Mouse (Mus musculus): ENCODE data around the gene Arfgap3. TPM values are rescaled to one million over a fixed set of nuclear protein-coding genes. Genes with fewer than 3 reads are reported as not detected.

The Arfgap3 gene
- polyA plus RNA-seq, 1 experiment from 2014 or later = 37.1 TPM

GRCm38 (mm10) chr15:83263405-83263804 lies 86.6 kb downstream of the Arfgap3 start:
- Histone ChIP-seq H3K9me3 (ENCODE audit: control insufficient read depth, low read length) (no peaks in the 10 kb centered on the region), H3K9ac (ENCODE audit: low read length) (no peak overlapping the region)

GRCm38 (mm10) chr15:83257906-83258305 lies 92.1 kb downstream of the Arfgap3 start:
- H3K27ac ChIP-seq (ENCODE audit: low read depth, low read length) = no peak overlapping the region
- no peak for DNase-seq (ENCODE audit: low spot score)
- H3K27me3 ChIP-seq (ENCODE audit: control insufficient read depth, insufficient read depth, low read length) = no peaks in the 10 kb centered on the region; the same call in 1 of the 2 replicates
- H3K9ac ChIP-seq (ENCODE audit: low read length) = no peak overlapping the region
- H3K4me2 ChIP-seq (ENCODE audit: low read depth) = no peak overlapping the region
- no peaks in the 10 kb centered on the region for H3K36me3 ChIP-seq (ENCODE audit: control insufficient read depth, insufficient read depth, low read length)
- no peaks in the 10 kb centered on the region for H3K9me3 ChIP-seq (ENCODE audit: control insufficient read depth, low read length)
- WGBS = 88% methylated on average over 13 of the region's 13 CpGs
- H3K4me3 ChIP-seq (ENCODE audit: low read depth, low read length) = no peak overlapping the region
- H3K4me1 ChIP-seq (ENCODE audit: control insufficient read depth, insufficient read depth, low read length) = no peaks in the 10 kb centered on the region
- ATAC-seq (ENCODE audit: insufficient read depth, low FRiP score, low TSS enrichment) = no peak

More at GRCm38 (mm10) chr15:83263405-83263804, 86.6 kb downstream of the Arfgap3 start:
- H3K27ac ChIP-seq (ENCODE audit: low read depth, low read length) = no peak overlapping the region
- 76% methylated on average over 5 of the region's 5 CpGs for WGBS
- no peaks in the 10 kb centered on the region for H3K4me1 ChIP-seq (ENCODE audit: control insufficient read depth, insufficient read depth, low read length)
- H3K36me3 ChIP-seq (ENCODE audit: control insufficient read depth, insufficient read depth, low read length) = no peaks in the 10 kb centered on the region
- no peaks in the 10 kb centered on the region for H3K27me3 ChIP-seq (ENCODE audit: control insufficient read depth, insufficient read depth, low read length)
- H3K4me2 ChIP-seq (ENCODE audit: low read depth) = no peak overlapping the region
- ATAC-seq (ENCODE audit: insufficient read depth, low FRiP score, low TSS enrichment) (no peak), DNase-seq (ENCODE audit: low spot score) (no peak)
- no peak overlapping the region for H3K4me3 ChIP-seq (ENCODE audit: low read depth, low read length)

GRCm38 (mm10) chr15:83256491-83256890 lies 93.6 kb downstream of the Arfgap3 start:
- 82% methylated on average over 4 of the region's 4 CpGs for WGBS
- no peaks in the 10 kb centered on the region for H3K36me3 ChIP-seq (ENCODE audit: control insufficient read depth, insufficient read depth, low read length)
- H3K4me1 ChIP-seq (ENCODE audit: control insufficient read depth, insufficient read depth, low read length) = no peaks in the 10 kb centered on the region
- no peak overlapping the region for H3K27ac ChIP-seq (ENCODE audit: low read depth, low read length)
- ATAC-seq (ENCODE audit: insufficient read depth, low FRiP score, low TSS enrichment) (no peak), DNase-seq (ENCODE audit: low spot score) (no peak)
- H3K9me3 ChIP-seq (ENCODE audit: control insufficient read depth, low read length) = no peaks in the 10 kb centered on the region
- no peak overlapping the region for H3K4me3 ChIP-seq (ENCODE audit: low read depth, low read length)
- H3K9ac ChIP-seq (ENCODE audit: low read length) = no peak overlapping the region
- peaks cover 12% of the 10 kb centered on the region for H3K27me3 ChIP-seq (ENCODE audit: control insufficient read depth, insufficient read depth, low read length)
- H3K4me2 ChIP-seq (ENCODE audit: low read depth) = no peak overlapping the region

GRCm38 (mm10) chr15:83255944-83256343 lies 94.1 kb downstream of the Arfgap3 start:
- no peaks in the 10 kb centered on the region for H3K4me1 ChIP-seq (ENCODE audit: control insufficient read depth, insufficient read depth, low read length)
- no peaks in the 10 kb centered on the region for H3K36me3 ChIP-seq (ENCODE audit: control insufficient read depth, insufficient read depth, low read length)
- 88% methylated on average over 7 of the region's 7 CpGs for WGBS

GRCm38 (mm10) chr15:83255191-83255782 lies 94.8 kb downstream of the Arfgap3 start:
- no peak overlapping the region for H3K27ac ChIP-seq (ENCODE audit: low read depth, low read length)
- no peak for DNase-seq (ENCODE audit: low spot score)
- 91% methylated on average over 4 of the region's 4 CpGs for WGBS
- no peak overlapping the region for H3K9ac ChIP-seq (ENCODE audit: low read length)
- H3K4me3 ChIP-seq (ENCODE audit: low read depth, low read length) = no peak overlapping the region
- H3K27me3 ChIP-seq (ENCODE audit: control insufficient read depth, insufficient read depth, low read length) = peaks cover 24% of the 10 kb centered on the region
- H3K4me2 ChIP-seq (ENCODE audit: low read depth) = no peak overlapping the region
- no peaks in the 10 kb centered on the region for H3K36me3 ChIP-seq (ENCODE audit: control insufficient read depth, insufficient read depth, low read length)
- no peak for ATAC-seq (ENCODE audit: insufficient read depth, low FRiP score, low TSS enrichment)
- H3K9me3 ChIP-seq (ENCODE audit: control insufficient read depth, low read length) = no peaks in the 10 kb centered on the region
- H3K4me1 ChIP-seq (ENCODE audit: control insufficient read depth, insufficient read depth, low read length) = no peaks in the 10 kb centered on the region

More at GRCm38 (mm10) chr15:83255944-83256343, 94.1 kb downstream of the Arfgap3 start:
- H3K27me3 ChIP-seq (ENCODE audit: control insufficient read depth, insufficient read depth, low read length) = peaks cover 17% of the 10 kb centered on the region
- no peaks in the 10 kb centered on the region for H3K9me3 ChIP-seq (ENCODE audit: control insufficient read depth, low read length)
- DNase-seq (ENCODE audit: low spot score) (no peak), ATAC-seq (ENCODE audit: insufficient read depth, low FRiP score, low TSS enrichment) (no peak)
- H3K27ac ChIP-seq (ENCODE audit: low read depth, low read length) = no peak overlapping the region
- H3K4me3 ChIP-seq (ENCODE audit: low read depth, low read length) = no peak overlapping the region
- no peak overlapping the region for H3K4me2 ChIP-seq (ENCODE audit: low read depth)
- no peak overlapping the region for H3K9ac ChIP-seq (ENCODE audit: low read length)

GRCm38 (mm10) chr15:83254372-83255070 lies 95.5 kb downstream of the Arfgap3 start:
- 70% methylated on average over 10 of the region's 10 CpGs for WGBS
- Histone ChIP-seq H3K4me3 (ENCODE audit: low read depth, low read length) (no peak overlapping the region), H3K4me2 (ENCODE audit: low read depth) (no peak overlapping the region), H3K27me3 (ENCODE audit: control insufficient read depth, insufficient read depth, low read length) (peaks cover 29% of the 10 kb centered on the region), H3K27ac (ENCODE audit: low read depth, low read length) (no peak overlapping the region), H3K9ac (ENCODE audit: low read length) (no peak overlapping the region), H3K36me3 (ENCODE audit: control insufficient read depth, insufficient read depth, low read length) (no peaks in the 10 kb centered on the region), H3K4me1 (ENCODE audit: control insufficient read depth, insufficient read depth, low read length) (no peaks in the 10 kb centered on the region), H3K9me3 (ENCODE audit: control insufficient read depth, low read length) (no peaks in the 10 kb centered on the region)
- no peak for ATAC-seq (ENCODE audit: insufficient read depth, low FRiP score, low TSS enrichment)
- DNase-seq (ENCODE audit: low spot score) = no peak

GRCm38 (mm10) chr15:83252060-83252459 lies 98.0 kb downstream of the Arfgap3 start:
- no peak for DNase-seq (ENCODE audit: low spot score)
- Histone ChIP-seq H3K36me3 (ENCODE audit: control insufficient read depth, insufficient read depth, low read length) (no peaks in the 10 kb centered on the region), H3K4me2 (ENCODE audit: low read depth) (no peak overlapping the region), H3K4me3 (ENCODE audit: low read depth, low read length) (no peak overlapping the region), H3K27ac (ENCODE audit: low read depth, low read length) (no peak overlapping the region), H3K9me3 (ENCODE audit: control insufficient read depth, low read length) (no peaks in the 10 kb centered on the region), H3K27me3 (ENCODE audit: control insufficient read depth, insufficient read depth, low read length) (peaks cover 29% of the 10 kb centered on the region), H3K9ac (ENCODE audit: low read length) (no peak overlapping the region), H3K4me1 (ENCODE audit: control insufficient read depth, insufficient read depth, low read length) (no peaks in the 10 kb centered on the region)
- 78% methylated on average over 14 of the region's 14 CpGs for WGBS
- ATAC-seq (ENCODE audit: insufficient read depth, low FRiP score, low TSS enrichment) = no peak

- Histone ChIP-seq H3K27ac (ENCODE audit: low read depth, low read length) (no peak within 1 kb of the TSS), H3K36me3 (ENCODE audit: control insufficient read depth, insufficient read depth, low read length) (no peaks in the 10 kb centered on the region), H3K4me2 (ENCODE audit: low read depth) (peak within 1 kb of the TSS; percentile 84), H3K9me3 (ENCODE audit: control insufficient read depth, low read length) (no peaks in the 10 kb centered on the region), H3K9ac (ENCODE audit: low read length) (peak within 1 kb of the TSS; percentile 26), H3K4me3 (ENCODE audit: low read depth, low read length) (peak within 1 kb of the TSS; percentile 50), H3K4me1 (ENCODE audit: control insufficient read depth, insufficient read depth, low read length) (no peaks in the 10 kb centered on the region), H3K27me3 (ENCODE audit: control insufficient read depth, insufficient read depth, low read length) (peaks cover 29% of the 10 kb centered on the region)
- WGBS = 3% methylated on average over 57 of the region's 66 CpGs
- ATAC-seq (ENCODE audit: insufficient read depth, low FRiP score, low TSS enrichment) = no peak
- peak; percentile 40 for DNase-seq (ENCODE audit: low spot score)
Measured at GRCm38 (mm10) chr15:83251176-83252004, 98.7 kb downstream of the Arfgap3 start, which contains the start of gene A4galt. A4galt (minus strand) TSS chr15:83251774.

All from neural tube, embryonic 11.5 days (tissue).